Mouse (Mus musculus) embryonic facial prominence, embryonic 13.5 days (tissue): Measurements from ENCODE around the gene P2ry12. TPM values are rescaled to one million over a fixed set of nuclear protein-coding genes. Genes with fewer than 3 reads are reported as not detected.

Source experiments
- ATAC-seq: fragments of 200-750 bp; cut with Nextera tagmentation; 2 replicates; pipeline ENCODE4 v1.8.0; 2017; ENCODE audit warnings: low read depth; ENCODE audit not compliant: insufficient number of reproducible peaks, insufficient read depth, low FRiP score, low TSS enrichment
- H3K27ac ChIP-seq: fragments of 300-500 bp; sonication (generic); 2 replicates; pipeline ENCODE4 v1.5.1; 2015; ENCODE audit warnings: moderate library complexity, mild to moderate bottlenecking, inconsistent platforms
- H3K27me3 ChIP-seq: fragments of 300-500 bp; sonication (generic); 2 replicates; pipeline ENCODE4 v1.6.1; 2015; ENCODE audit warnings: mild to moderate bottlenecking, inconsistent platforms
- H3K36me3 ChIP-seq: fragments of 300-500 bp; sonication (generic); 2 replicates; pipeline ENCODE4 v1.6.1; 2015; ENCODE audit warnings: mild to moderate bottlenecking, inconsistent platforms
- H3K4me1 ChIP-seq: fragments of 300-500 bp; sonication (generic); 2 replicates; pipeline ENCODE4 v1.6.1; 2015; ENCODE audit warnings: inconsistent platforms
- H3K4me2 ChIP-seq: fragments of 300-500 bp; sonication (generic); 2 replicates; pipeline ENCODE4 v1.6.1; 2015; ENCODE audit warnings: moderate library complexity, mild to moderate bottlenecking, inconsistent platforms
- H3K4me3 ChIP-seq: fragments of 300-500 bp; sonication (generic); 2 replicates; pipeline ENCODE4 v1.5.1; 2015; ENCODE audit warnings: mild to moderate bottlenecking, inconsistent platforms
- H3K9ac ChIP-seq: fragments of 300-500 bp; sonication (generic); 2 replicates; pipeline ENCODE4 v1.6.1; 2015; ENCODE audit warnings: mild to moderate bottlenecking, inconsistent platforms
- H3K9me3 ChIP-seq: fragments of 300-500 bp; sonication (generic); 2 replicates; pipeline ENCODE4 v1.6.1; 2016; ENCODE audit warnings: inconsistent platforms
- WGBS: fragments of 180-500 bp; shearing (Covaris S2); methylation state at CpG from one replicate; pipeline ENCODE4 v1.1.7; 2015; ENCODE audit warnings: mixed read lengths; 5-methylcytosine and 5-hydroxymethylcytosine counted together
- polyA plus RNA-seq: library from polyadenylated mRNA; unstranded; fragments of >200 nt; fragmentation: Nextera tagmentation; extraction: Ambion mirVana; gene quantifications from 2 replicates; pipeline ENCODE4 v1.2.1, GENCODE M21; 2015

P2ry12 gene
- 1.5 and 1.9 TPM in 2 replicates for polyA plus RNA-seq

DNA sequence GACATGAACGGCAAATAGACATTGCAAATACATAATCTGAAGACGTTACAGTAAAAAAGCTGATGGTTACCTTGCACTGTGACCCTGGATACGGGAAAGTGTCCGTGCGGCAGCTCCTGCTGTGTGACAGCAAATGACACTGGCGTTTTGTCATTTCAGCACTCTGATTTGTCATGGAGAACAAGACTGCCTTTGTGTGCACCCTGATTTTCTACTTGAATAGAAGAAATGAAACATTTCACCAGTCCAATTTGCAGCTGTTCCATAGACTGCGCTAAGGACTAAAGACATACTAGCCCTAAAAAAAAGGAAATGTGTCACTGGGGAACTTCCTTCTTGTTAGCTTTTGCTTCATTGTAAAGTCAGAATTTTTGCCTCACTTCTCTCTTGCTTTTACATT is at the start of gene P2ry12:
P2ry12 (minus strand) TSS at position 168 of the 400 bp plus-strand sequence.
- peaks cover 6% of the 10 kb centered on the region for H3K4me1 ChIP-seq
- no peak within 1 kb of the TSS for H3K4me2 ChIP-seq
- H3K9ac ChIP-seq = no peak within 1 kb of the TSS
- ATAC-seq = no peak
- no peak within 1 kb of the TSS for H3K4me3 ChIP-seq
- 26% methylated on average over 7 of the region's 7 CpGs for WGBS
- H3K9me3 ChIP-seq = no peaks in the 10 kb centered on the region
- no peaks in the 10 kb centered on the region for H3K36me3 ChIP-seq
- H3K27ac ChIP-seq = no peak within 1 kb of the TSS
- no peaks in the 10 kb centered on the region for H3K27me3 ChIP-seq

DNA sequence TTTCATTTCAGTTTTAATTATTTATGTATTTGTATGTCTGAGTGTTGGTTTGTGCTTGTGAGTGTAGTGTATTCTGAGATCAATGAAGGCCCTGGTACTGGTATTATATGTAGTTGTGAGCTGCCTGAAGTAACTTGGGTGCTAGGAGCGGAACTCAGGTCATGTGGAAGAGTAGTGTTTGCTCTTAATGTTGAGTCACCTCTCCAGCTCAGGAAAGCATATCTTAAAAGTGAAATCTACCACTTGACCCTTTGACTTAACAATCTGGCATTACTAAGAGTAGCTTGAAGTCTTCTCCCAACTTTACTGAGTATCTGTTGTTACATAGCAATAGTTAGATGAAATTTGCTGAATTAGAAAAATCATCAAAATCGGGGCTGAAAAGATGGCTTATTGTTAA is 42.8 kb upstream of the P2ry12 start:
- H3K4me3 ChIP-seq = no peak overlapping the region
- WGBS = 89% methylated on average over 2 of the region's 2 CpGs
- H3K27ac ChIP-seq = no peak overlapping the region
- H3K9me3 ChIP-seq = no peaks in the 10 kb centered on the region
- no peaks in the 10 kb centered on the region for H3K27me3 ChIP-seq
- ATAC-seq = no peak
- H3K4me1 ChIP-seq = no peaks in the 10 kb centered on the region
- H3K36me3 ChIP-seq = no peaks in the 10 kb centered on the region
- H3K4me2 ChIP-seq = no peak overlapping the region
- no peak overlapping the region for H3K9ac ChIP-seq

GRCm38 (mm10) chr3:59304944-59305343 is 42.3 kb upstream of the P2ry12 start:
- Histone ChIP-seq H3K27ac (no peak overlapping the region), H3K4me3 (no peak overlapping the region), H3K9ac (no peak overlapping the region), H3K4me2 (no peak overlapping the region), H3K27me3 (no peaks in the 10 kb centered on the region), H3K9me3 (no peaks in the 10 kb centered on the region), H3K36me3 (no peaks in the 10 kb centered on the region), H3K4me1 (no peaks in the 10 kb centered on the region)
- ATAC-seq = no peak
- WGBS = 94% methylated on average over 5 of the region's 5 CpGs

- H3K4me1 ChIP-seq = peaks cover 11% of the 10 kb centered on the region
- no peak for ATAC-seq
- H3K27me3 ChIP-seq = no peaks in the 10 kb centered on the region
- 80% methylated on average over 16 of the region's 16 CpGs for WGBS
- H3K9ac ChIP-seq = no peak overlapping the region
- no peak overlapping the region for H3K4me3 ChIP-seq
- H3K4me2 ChIP-seq = no peak overlapping the region
- no peaks in the 10 kb centered on the region for H3K36me3 ChIP-seq
- H3K27ac ChIP-seq = no peak overlapping the region
- no peaks in the 10 kb centered on the region for H3K9me3 ChIP-seq
Measured at GRCm38 (mm10) chr3:59297653-59298052, 35.0 kb upstream of the P2ry12 start.

DNA sequence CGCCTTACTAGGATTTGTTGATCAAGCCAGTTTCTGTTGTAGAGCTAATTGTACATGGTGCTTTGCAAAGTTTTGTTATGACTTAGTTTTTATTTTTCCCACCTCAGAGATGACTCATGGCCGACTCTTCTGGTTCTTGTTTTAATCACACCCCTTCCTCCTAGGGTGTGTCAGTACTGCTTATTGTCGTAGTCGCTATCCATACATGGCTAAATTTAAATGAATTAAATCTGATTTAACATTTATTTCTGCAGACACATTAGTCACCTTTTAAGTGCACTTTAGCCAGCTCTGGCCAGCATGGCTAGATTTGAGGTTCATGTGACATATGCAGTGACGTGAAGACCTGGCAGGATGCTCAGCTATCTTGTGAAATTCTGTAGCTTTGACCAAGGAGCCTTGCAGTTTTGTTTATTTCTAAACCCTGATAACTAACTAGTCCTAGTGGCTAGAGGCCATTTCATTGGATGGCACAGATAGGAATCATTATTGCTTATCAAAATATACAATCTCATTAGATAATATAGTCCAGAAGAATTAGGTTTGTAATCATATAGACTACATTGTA is 34.0 kb upstream of the P2ry12 start:
- H3K27me3 ChIP-seq = no peaks in the 10 kb centered on the region
- H3K4me1 ChIP-seq = peaks cover 11% of the 10 kb centered on the region
- H3K27ac ChIP-seq = no peak overlapping the region; the same call in 1 of the 2 replicates
- H3K9ac ChIP-seq = no peak overlapping the region
- H3K9me3 ChIP-seq = no peaks in the 10 kb centered on the region
- WGBS = 56% methylated on average over 5 of the region's 5 CpGs
- H3K4me2 ChIP-seq = no peak overlapping the region
- no peak for ATAC-seq
- H3K36me3 ChIP-seq = no peaks in the 10 kb centered on the region
- no peak overlapping the region for H3K4me3 ChIP-seq

DNA sequence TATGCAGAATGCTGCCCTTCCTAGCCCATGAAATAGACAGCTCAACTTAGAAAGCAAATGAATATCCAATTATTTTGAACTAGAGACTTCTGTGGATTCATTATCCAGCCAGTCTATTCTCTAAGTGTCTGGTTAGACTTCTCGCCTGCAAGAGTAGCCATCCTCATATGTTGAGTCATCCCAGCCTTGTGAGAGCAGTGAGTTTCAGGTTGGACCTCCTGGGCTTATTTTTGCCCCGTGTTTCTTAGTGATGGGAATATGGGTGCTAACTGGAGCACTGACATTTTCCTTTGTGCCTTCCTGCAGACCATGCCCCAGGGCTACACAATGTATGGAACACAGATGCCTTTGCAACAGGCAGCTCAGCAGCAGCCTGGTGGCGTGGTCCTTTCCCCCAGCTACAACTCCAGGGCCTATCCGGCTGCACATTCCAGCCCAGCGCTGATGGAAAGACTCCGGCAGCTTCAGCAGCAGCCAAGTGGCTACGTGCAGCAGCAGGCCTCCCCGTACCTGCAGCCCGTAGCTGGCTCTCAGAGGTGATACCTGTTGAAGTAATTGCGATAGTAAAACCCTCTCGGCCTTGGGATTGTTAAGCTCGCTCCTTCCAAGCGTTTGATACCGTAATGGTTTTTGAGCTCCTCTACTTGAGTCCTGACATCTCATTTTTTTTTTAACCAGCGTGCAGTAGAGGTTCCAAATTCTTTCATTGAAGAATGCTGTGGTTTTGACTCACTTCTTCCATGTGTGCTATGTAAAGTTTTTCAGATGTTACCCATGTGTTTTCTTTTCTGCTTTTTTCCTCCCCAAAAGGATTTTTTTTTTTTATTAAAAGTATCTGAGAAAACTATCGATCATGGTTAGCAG is 33.3 kb upstream of the P2ry12 start:
- peak overlapping the region; percentile 87 for H3K27ac ChIP-seq
- 40% methylated on average over 16 of the region's 16 CpGs for WGBS
- ATAC-seq = 0 out of 2 replicates have a peak, but pooled peaks have one; percentile 26
- no peaks in the 10 kb centered on the region for H3K36me3 ChIP-seq
- H3K9ac ChIP-seq = no peak overlapping the region
- no peaks in the 10 kb centered on the region for H3K9me3 ChIP-seq
- no peaks in the 10 kb centered on the region for H3K27me3 ChIP-seq
- H3K4me3 ChIP-seq = no peak overlapping the region
- H3K4me2 ChIP-seq = peak overlapping the region; percentile 30; the same call in 1 of the 2 replicates
- H3K4me1 ChIP-seq = peaks cover 11% of the 10 kb centered on the region

GRCm38 (mm10) chr3:59293437-59294199 is 30.9 kb upstream of the P2ry12 start:
- Histone ChIP-seq H3K27me3 (no peaks in the 10 kb centered on the region), H3K9ac (no peak overlapping the region), H3K4me2 (no peak overlapping the region), H3K36me3 (no peaks in the 10 kb centered on the region), H3K4me3 (no peak overlapping the region), H3K4me1 (peaks cover 11% of the 10 kb centered on the region), H3K9me3 (no peaks in the 10 kb centered on the region), H3K27ac (no peak overlapping the region)
- ATAC-seq = no peak
- 70% methylated on average over 5 of the region's 5 CpGs for WGBS

DNA sequence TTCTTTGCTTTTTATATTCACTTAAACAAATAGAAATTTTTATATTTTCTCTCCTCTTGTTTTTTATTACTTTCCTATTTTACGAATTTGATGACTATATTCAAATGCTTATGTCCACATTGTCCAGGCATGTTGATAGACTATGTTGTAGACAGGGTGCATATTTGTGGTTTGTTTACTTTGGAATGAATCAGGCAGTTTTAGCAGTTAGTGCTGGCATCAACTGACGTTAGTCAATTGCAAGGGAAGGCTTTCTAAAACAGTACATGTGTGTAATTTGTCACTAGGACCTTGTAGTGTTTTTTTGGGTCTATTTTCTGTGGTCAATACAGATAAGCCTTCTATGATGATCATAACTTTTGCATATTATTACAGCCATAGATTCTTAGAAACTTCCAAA is 27.9 kb upstream of the P2ry12 start:
- WGBS = 47% methylated on average over 2 of the region's 2 CpGs
- Histone ChIP-seq H3K27ac (no peak overlapping the region), H3K9ac (no peak overlapping the region), H3K4me2 (no peak overlapping the region), H3K4me3 (no peak overlapping the region), H3K36me3 (no peaks in the 10 kb centered on the region), H3K27me3 (no peaks in the 10 kb centered on the region), H3K4me1 (peaks cover 2% of the 10 kb centered on the region; the same call in 1 of the 2 replicates), H3K9me3 (no peaks in the 10 kb centered on the region)
- no peak for ATAC-seq

DNA sequence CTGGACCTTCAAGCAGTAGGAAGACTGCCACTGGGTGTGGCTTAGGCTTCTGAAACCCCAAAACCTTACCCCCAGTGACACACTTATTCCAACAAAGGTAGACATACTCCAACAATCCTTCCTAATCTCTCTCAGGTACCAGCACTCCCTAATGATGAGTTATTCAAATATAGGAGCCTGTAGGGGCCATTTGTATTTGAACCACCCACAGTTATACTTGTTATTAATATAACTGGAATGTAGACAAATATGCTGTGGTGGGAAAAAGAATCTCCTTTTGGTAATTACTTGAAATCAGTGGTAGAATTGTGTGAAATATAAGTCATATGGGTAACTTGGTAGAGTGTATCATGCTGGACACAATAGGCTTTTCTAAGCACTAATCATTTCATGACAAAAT is 15.9 kb upstream of the P2ry12 start:
- no peaks in the 10 kb centered on the region for H3K9me3 ChIP-seq
- H3K4me3 ChIP-seq = no peak overlapping the region
- no peaks in the 10 kb centered on the region for H3K27me3 ChIP-seq
- no peak overlapping the region for H3K4me2 ChIP-seq
- no peak overlapping the region for H3K27ac ChIP-seq
- peaks cover 7% of the 10 kb centered on the region; the same call in 1 of the 2 replicates for H3K4me1 ChIP-seq
- H3K36me3 ChIP-seq = no peaks in the 10 kb centered on the region
- no peak for ATAC-seq
- no peak overlapping the region for H3K9ac ChIP-seq

DNA sequence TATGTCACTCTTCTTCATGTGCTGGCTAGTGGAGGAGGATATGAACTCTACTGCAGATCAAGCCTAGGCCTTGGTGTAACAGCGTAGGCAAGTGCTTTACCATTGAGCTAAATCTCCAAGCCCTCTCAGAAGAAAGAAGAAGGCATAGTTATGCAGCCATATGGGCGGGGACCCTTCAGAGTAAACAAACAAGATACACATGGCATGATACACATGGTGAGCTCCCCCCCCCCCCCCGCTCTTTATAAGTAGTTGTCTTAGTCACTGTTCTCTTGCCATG is 15.5 kb upstream of the P2ry12 start:
- Histone ChIP-seq H3K4me3 (no peak overlapping the region), H3K4me2 (no peak overlapping the region), H3K27me3 (no peaks in the 10 kb centered on the region), H3K36me3 (no peaks in the 10 kb centered on the region), H3K9me3 (no peaks in the 10 kb centered on the region), H3K27ac (no peak overlapping the region), H3K9ac (no peak overlapping the region), H3K4me1 (peaks cover 7% of the 10 kb centered on the region; the same call in 1 of the 2 replicates)
- ATAC-seq = no peak
- WGBS = 87% methylated on average over 3 of the region's 3 CpGs

DNA sequence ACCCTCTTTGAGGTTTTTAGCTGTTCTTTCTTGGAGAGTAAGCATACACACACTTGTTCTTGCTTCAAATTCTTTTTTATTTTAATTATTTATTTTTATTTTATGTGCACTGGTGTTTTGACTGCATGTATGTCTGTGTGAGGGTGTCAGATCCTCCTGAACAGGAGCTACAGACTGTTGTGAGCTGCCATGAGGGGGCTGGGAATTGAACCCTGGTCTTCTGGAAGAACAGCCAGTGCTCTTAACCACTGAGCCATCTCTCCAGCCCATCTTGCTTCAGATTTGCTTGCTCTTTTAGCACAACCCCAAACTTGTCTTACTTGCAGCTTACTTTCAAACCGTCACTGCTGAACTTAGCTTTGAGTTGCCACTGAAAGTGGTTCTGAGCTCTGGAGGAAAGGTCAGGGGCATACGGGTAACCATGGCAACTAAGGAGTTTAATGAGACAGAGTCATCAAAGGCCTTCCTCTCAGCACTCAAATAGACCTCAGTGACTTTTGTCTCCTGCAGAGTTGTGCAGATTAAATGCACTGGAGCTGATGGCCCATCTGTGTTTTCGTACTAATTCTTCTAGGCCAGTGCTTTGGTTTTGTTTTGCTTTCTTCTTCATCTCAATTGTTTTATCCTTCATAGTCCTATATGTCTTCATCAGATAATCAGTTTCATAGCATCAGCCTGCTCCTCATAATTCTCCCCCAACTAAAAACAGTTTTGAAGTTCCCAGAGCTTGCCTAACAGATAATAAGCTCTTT is 15.0 kb upstream of the P2ry12 start:
- H3K4me1 ChIP-seq = peaks cover 7% of the 10 kb centered on the region; the same call in 1 of the 2 replicates
- no peaks in the 10 kb centered on the region for H3K36me3 ChIP-seq
- no peaks in the 10 kb centered on the region for H3K27me3 ChIP-seq
- no peaks in the 10 kb centered on the region for H3K9me3 ChIP-seq
- ATAC-seq = no peak
- H3K4me2 ChIP-seq = no peak overlapping the region
- H3K9ac ChIP-seq = no peak overlapping the region
- 49% methylated on average over 3 of the region's 3 CpGs for WGBS
- no peak overlapping the region for H3K4me3 ChIP-seq
- no peak overlapping the region for H3K27ac ChIP-seq
